Mouse (Mus musculus): ENCODE measurements around the gene Wdr20. TPM values are rescaled to one million over a fixed set of nuclear protein-coding genes. Genes with fewer than 3 reads are reported as not detected.
A peak's percentile ranks its signal among the peaks of the same experiment; 100 is the strongest.
"Not testable (repeated sequence)": the region's sequence is repeated elsewhere in the genome, so short reads cannot be mapped to it uniquely, and the experiment has no call there.

The Wdr20 gene
- polyA plus RNA-seq, 1 experiment from 2014 or later = 21.6 TPM

DNA sequence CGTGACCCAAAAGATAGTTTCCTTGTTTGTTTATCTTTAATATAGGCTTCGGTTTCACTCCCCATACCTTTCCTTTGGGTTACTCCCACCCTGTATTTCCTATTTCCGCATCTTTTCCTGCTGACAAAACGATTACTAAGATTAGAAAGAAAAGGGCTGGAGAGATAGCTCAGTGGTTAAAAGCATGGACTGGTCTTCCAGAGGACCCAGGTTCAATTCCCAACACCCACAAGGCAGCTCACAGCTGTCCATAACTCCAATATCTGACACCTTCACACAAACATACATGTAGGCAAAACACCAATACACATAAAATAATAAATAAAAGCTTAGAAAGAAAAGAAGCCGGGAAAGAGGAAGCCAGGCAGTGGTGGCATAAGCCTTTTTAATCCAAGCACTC, 40.3 kb upstream of the Wdr20 start:
- Histone ChIP-seq H3K4me2 (ENCODE audit: low read depth, severe bottlenecking) (no peak overlapping the region), H3K27ac (replicated peaks; ENCODE audit: low read depth, low read length) (no peak overlapping the region), H3K27me3 (ENCODE audit: control insufficient read depth, insufficient read depth, low read length) (no peaks in the 10 kb centered on the region), H3K4me3 (ENCODE audit: low read depth, low read length) (no peak overlapping the region; the same call in 1 of the 2 replicates), H3K9me3 (ENCODE audit: control insufficient read depth, low read length) (no peaks in the 10 kb centered on the region), H3K4me1 (ENCODE audit: control insufficient read depth, insufficient read depth, low read length) (peaks cover 9% of the 10 kb centered on the region), H3K36me3 (ENCODE audit: control insufficient read depth, insufficient read depth, low read length) (peaks cover 4% of the 10 kb centered on the region; the same call in 1 of the 2 replicates), H3K9ac (ENCODE audit: low read length) (no peak overlapping the region)
- ATAC-seq (ENCODE audit: insufficient number of reproducible peaks, low FRiP score, low TSS enrichment, low read depth) (no peak), DNase-seq (ENCODE audit: low spot score) (no peak)
- WGBS = 80% methylated on average over 5 of the region's 5 CpGs

DNA sequence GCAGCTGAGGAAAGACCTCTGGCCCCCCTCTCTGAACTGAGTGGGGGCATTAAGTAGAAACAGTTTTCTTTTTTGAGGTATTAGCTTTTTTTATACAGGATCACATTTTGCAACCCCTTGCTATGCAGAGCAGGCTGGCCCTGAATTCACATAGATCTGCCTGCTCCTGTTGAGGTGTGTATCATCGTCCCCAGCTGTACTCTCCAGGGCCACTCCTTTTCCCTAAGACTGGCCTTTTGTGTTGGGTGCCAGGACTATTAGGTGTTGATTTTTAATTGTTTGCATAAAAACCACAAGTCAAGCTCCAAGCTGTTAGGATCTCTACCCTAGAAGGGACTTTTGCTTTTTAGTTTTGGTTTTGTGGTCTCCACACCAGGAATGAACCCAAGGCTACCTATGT, 39.7 kb upstream of the Wdr20 start:
- H3K4me1 ChIP-seq (ENCODE audit: control insufficient read depth, insufficient read depth, low read length) = peaks cover 9% of the 10 kb centered on the region
- WGBS = 88% methylated on average over 1 of the region's 1 CpGs
- no peaks in the 10 kb centered on the region for H3K9me3 ChIP-seq (ENCODE audit: control insufficient read depth, low read length)
- H3K4me3 ChIP-seq (ENCODE audit: low read depth, low read length) = no peak overlapping the region
- no peaks in the 10 kb centered on the region for H3K27me3 ChIP-seq (ENCODE audit: control insufficient read depth, insufficient read depth, low read length)
- no peak for DNase-seq (ENCODE audit: low spot score)
- H3K27ac ChIP-seq (replicated peaks; ENCODE audit: low read depth, low read length) = no peak overlapping the region
- H3K36me3 ChIP-seq (ENCODE audit: control insufficient read depth, insufficient read depth, low read length) = peaks cover 4% of the 10 kb centered on the region; the same call in 1 of the 2 replicates
- H3K4me2 ChIP-seq (ENCODE audit: low read depth, severe bottlenecking) = no peak overlapping the region
- no peak overlapping the region for H3K9ac ChIP-seq (ENCODE audit: low read length)
- ATAC-seq (ENCODE audit: insufficient number of reproducible peaks, low FRiP score, low TSS enrichment, low read depth) = no peak

GRCm38 (mm10) chr12:110698523-110699170, 39.1 kb upstream of the Wdr20 start:
- H3K36me3 ChIP-seq (ENCODE audit: control insufficient read depth, insufficient read depth, low read length) = peaks cover 3% of the 10 kb centered on the region; the same call in 1 of the 2 replicates
- H3K9me3 ChIP-seq (ENCODE audit: control insufficient read depth, low read length) = no peaks in the 10 kb centered on the region
- DNase-seq (ENCODE audit: low spot score) = peak; percentile 39
- peaks cover 9% of the 10 kb centered on the region for H3K4me1 ChIP-seq (ENCODE audit: control insufficient read depth, insufficient read depth, low read length)
- 42% methylated on average over 15 of the region's 15 CpGs for WGBS
- no peak overlapping the region for H3K4me3 ChIP-seq (ENCODE audit: low read depth, low read length)
- H3K9ac ChIP-seq (ENCODE audit: low read length) = 0 out of 2 replicates have a peak overlapping the region, but pooled peaks have one; percentile 27
- no peaks in the 10 kb centered on the region for H3K27me3 ChIP-seq (ENCODE audit: control insufficient read depth, insufficient read depth, low read length)
- ATAC-seq (ENCODE audit: insufficient number of reproducible peaks, low FRiP score, low TSS enrichment, low read depth) = no peak
- H3K4me2 ChIP-seq (ENCODE audit: low read depth, severe bottlenecking) = peak overlapping the region; percentile 2; the same call in 1 of the 2 replicates
- no peak overlapping the region for H3K27ac ChIP-seq (replicated peaks; ENCODE audit: low read depth, low read length)

- Histone ChIP-seq H3K36me3 (ENCODE audit: control insufficient read depth, insufficient read depth, low read length) (peaks cover 3% of the 10 kb centered on the region; the same call in 1 of the 2 replicates), H3K4me2 (ENCODE audit: low read depth, severe bottlenecking) (peak overlapping the region; percentile 2; the same call in 1 of the 2 replicates), H3K27ac (replicated peaks; ENCODE audit: low read depth, low read length) (no peak overlapping the region), H3K4me3 (ENCODE audit: low read depth, low read length) (no peak overlapping the region), H3K27me3 (ENCODE audit: control insufficient read depth, insufficient read depth, low read length) (no peaks in the 10 kb centered on the region), H3K9me3 (ENCODE audit: control insufficient read depth, low read length) (no peaks in the 10 kb centered on the region), H3K4me1 (ENCODE audit: control insufficient read depth, insufficient read depth, low read length) (peaks cover 9% of the 10 kb centered on the region), H3K9ac (ENCODE audit: low read length) (no peak overlapping the region)
- no peak for DNase-seq (ENCODE audit: low spot score)
- WGBS = 53% methylated on average over 2 of the region's 2 CpGs
- no peak for ATAC-seq (ENCODE audit: insufficient number of reproducible peaks, low FRiP score, low TSS enrichment, low read depth)
These were observed 38.6 kb upstream of the Wdr20 start for GRCm38 (mm10) chr12:110699171-110699547.

- ATAC-seq (ENCODE audit: insufficient number of reproducible peaks, low FRiP score, low TSS enrichment, low read depth) (no peak), DNase-seq (ENCODE audit: low spot score) (no peak)
- H3K36me3 ChIP-seq (ENCODE audit: control insufficient read depth, insufficient read depth, low read length) = no peaks in the 10 kb centered on the region
- 90% methylated on average over 2 of the region's 2 CpGs for WGBS
- no peaks in the 10 kb centered on the region for H3K27me3 ChIP-seq (ENCODE audit: control insufficient read depth, insufficient read depth, low read length)
- H3K9me3 ChIP-seq (ENCODE audit: control insufficient read depth, low read length) = no peaks in the 10 kb centered on the region
- peaks cover 4% of the 10 kb centered on the region; the same call in 1 of the 2 replicates for H3K4me1 ChIP-seq (ENCODE audit: control insufficient read depth, insufficient read depth, low read length)
- H3K27ac ChIP-seq (replicated peaks; ENCODE audit: low read depth, low read length) = no peak overlapping the region
- H3K9ac ChIP-seq (ENCODE audit: low read length) = no peak overlapping the region
- no peak overlapping the region for H3K4me2 ChIP-seq (ENCODE audit: low read depth, severe bottlenecking)
- H3K4me3 ChIP-seq (ENCODE audit: low read depth, low read length) = no peak overlapping the region
These were observed 37.0 kb upstream of the Wdr20 start for GRCm38 (mm10) chr12:110700730-110701129.

DNA sequence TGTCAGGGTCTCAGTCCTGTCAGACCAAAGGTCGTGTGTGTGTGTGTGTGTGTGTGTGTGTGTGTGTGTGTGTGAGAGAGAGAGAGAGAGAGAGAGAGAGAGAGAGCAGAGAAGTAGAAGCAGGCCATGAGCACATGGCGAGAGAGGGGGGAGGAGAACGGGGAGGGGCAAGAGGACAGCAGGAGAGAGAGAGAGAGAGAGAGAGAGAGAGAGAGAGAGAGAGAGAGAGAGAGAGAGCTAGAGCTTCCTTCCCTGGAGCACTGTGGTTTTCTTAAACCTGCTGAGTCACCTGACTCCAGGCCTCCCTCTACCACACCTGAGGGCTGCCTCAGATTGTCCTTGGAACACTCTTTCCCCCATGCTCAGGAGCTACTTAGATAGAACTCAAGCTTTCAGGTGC, 36.4 kb upstream of the Wdr20 start:
- H3K27ac ChIP-seq (replicated peaks; ENCODE audit: low read depth, low read length); H3K36me3 ChIP-seq (ENCODE audit: control insufficient read depth, insufficient read depth, low read length); H3K4me2 ChIP-seq (ENCODE audit: low read depth, severe bottlenecking); H3K9me3 ChIP-seq (ENCODE audit: control insufficient read depth, low read length); H3K9ac ChIP-seq (ENCODE audit: low read length); H3K4me3 ChIP-seq (ENCODE audit: low read depth, low read length); H3K4me1 ChIP-seq (ENCODE audit: control insufficient read depth, insufficient read depth, low read length); ATAC-seq (ENCODE audit: insufficient number of reproducible peaks, low FRiP score, low TSS enrichment, low read depth); DNase-seq (ENCODE audit: low spot score); H3K27me3 ChIP-seq (ENCODE audit: control insufficient read depth, insufficient read depth, low read length): not testable (repeated sequence)
- 23% methylated on average over 3 of the region's 3 CpGs for WGBS

DNA sequence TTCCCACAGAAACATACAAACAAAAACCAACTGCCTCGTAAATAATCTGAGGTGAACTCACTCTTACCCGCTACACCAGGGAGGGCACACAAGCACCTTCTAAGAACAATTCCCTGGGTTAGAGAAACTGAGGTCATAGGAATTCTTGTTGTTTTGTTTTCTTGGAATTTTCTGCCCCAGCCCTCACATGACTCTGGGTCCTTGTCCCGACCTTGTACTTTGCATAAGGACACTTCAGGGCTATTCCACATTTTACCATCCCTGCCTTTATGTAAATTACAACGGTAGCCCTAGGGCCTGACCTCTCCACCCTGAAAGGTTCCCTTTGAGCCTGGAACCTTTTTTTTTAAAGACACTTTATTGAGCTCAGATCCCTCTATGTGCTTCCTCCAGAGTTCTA, 35.2 kb upstream of the Wdr20 start, which contains the start of gene Hsp90aa1:
Gene Hsp90aa1 (minus strand): TSS at position 173 of the 400 bp plus-strand sequence.
- WGBS = 46% methylated on average over 4 of the region's 4 CpGs
- Histone ChIP-seq H3K4me1 (ENCODE audit: control insufficient read depth, insufficient read depth, low read length) (peaks cover 4% of the 10 kb centered on the region; the same call in 1 of the 2 replicates), H3K27ac (replicated peaks; ENCODE audit: low read depth, low read length) (no peak within 1 kb of the TSS), H3K4me2 (ENCODE audit: low read depth, severe bottlenecking) (no peak within 1 kb of the TSS), H3K4me3 (ENCODE audit: low read depth, low read length) (no peak within 1 kb of the TSS), H3K9me3 (ENCODE audit: control insufficient read depth, low read length) (no peaks in the 10 kb centered on the region), H3K36me3 (ENCODE audit: control insufficient read depth, insufficient read depth, low read length) (no peaks in the 10 kb centered on the region), H3K27me3 (ENCODE audit: control insufficient read depth, insufficient read depth, low read length) (no peaks in the 10 kb centered on the region), H3K9ac (ENCODE audit: low read length) (no peak within 1 kb of the TSS)
- ATAC-seq (ENCODE audit: insufficient number of reproducible peaks, low FRiP score, low TSS enrichment, low read depth) (no peak), DNase-seq (ENCODE audit: low spot score) (no peak)

DNA sequence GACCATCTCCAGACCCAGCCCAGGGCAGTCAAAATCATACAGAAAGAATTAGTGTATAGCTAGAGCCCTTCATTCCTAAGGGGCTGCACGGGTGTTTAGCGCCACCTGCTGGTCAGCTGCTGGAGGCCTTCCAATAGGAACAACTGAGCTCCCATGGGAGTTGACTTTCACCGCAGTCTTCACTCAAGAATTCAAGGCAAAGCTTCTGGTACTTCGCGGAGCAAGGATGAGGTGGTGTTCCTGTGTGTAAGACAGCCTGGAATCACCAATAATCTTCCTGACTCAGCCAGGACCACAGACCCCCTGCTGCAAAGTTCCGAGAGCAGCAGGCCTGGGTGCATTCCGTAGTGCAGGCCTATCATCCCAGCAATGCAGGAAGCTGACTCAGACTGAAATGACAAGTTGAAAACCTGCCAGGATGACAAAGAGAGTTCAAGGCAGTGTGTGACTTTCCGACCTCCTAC, 34.7 kb upstream of the Wdr20 start:
- peaks cover 4% of the 10 kb centered on the region; the same call in 1 of the 2 replicates for H3K4me1 ChIP-seq (ENCODE audit: control insufficient read depth, insufficient read depth, low read length)
- WGBS = 33% methylated on average over 8 of the region's 8 CpGs
- no peak overlapping the region for H3K4me3 ChIP-seq (ENCODE audit: low read depth, low read length)

More for the DNA sequence above, 34.7 kb upstream of the Wdr20 start:
- no peak for ATAC-seq (ENCODE audit: insufficient number of reproducible peaks, low FRiP score, low TSS enrichment, low read depth)
- H3K9me3 ChIP-seq (ENCODE audit: control insufficient read depth, low read length) = no peaks in the 10 kb centered on the region
- H3K27ac ChIP-seq (replicated peaks; ENCODE audit: low read depth, low read length) = no peak overlapping the region
- H3K36me3 ChIP-seq (ENCODE audit: control insufficient read depth, insufficient read depth, low read length) = no peaks in the 10 kb centered on the region
- no peaks in the 10 kb centered on the region for H3K27me3 ChIP-seq (ENCODE audit: control insufficient read depth, insufficient read depth, low read length)
- H3K9ac ChIP-seq (ENCODE audit: low read length) = no peak overlapping the region
- no peak overlapping the region for H3K4me2 ChIP-seq (ENCODE audit: low read depth, severe bottlenecking)
- peak; percentile 93 for DNase-seq (ENCODE audit: low spot score)

Measured in limb, embryonic 11.5 days (tissue).